Mouse (Mus musculus) hindbrain, embryonic 11.5 days (tissue): ENCODE measurements around the gene 1110065P20Rik. TPM values are rescaled to one million over a fixed set of nuclear protein-coding genes. Genes with fewer than 3 reads are reported as not detected.
A peak's percentile ranks its signal among the peaks of the same experiment; 100 is the strongest.

Source experiments
- ATAC-seq: fragments of 200-750 bp; cut with Nextera tagmentation; 2 replicates; pipeline ENCODE4 v1.8.0; 2017; ENCODE audit warnings: mild to moderate bottlenecking, moderate TSS enrichment, moderate library complexity; ENCODE audit not compliant: low FRiP score
- DNase-seq: peaks from one replicate; pipeline ENCODE4 v3.0.0-alpha.2; 2015; ENCODE audit warnings: low spot score
- H3K27ac ChIP-seq: fragments of 300-500 bp; sonication (generic); 2 replicates; pipeline ENCODE4 v1.5.1; 2014; ENCODE audit warnings: mild to moderate bottlenecking, low read depth, low read length
- H3K27me3 ChIP-seq: fragments of 300-500 bp; sonication (generic); 2 replicates; pipeline ENCODE4 v1.6.1; 2014; ENCODE audit warnings: mild to moderate bottlenecking, low read length, moderate library complexity, mixed read lengths; ENCODE audit not compliant: control insufficient read depth, insufficient read depth
- H3K36me3 ChIP-seq: fragments of 300-500 bp; sonication (generic); 2 replicates; pipeline ENCODE4 v1.6.1; 2014; ENCODE audit warnings: mild to moderate bottlenecking, low read length, moderate library complexity, mixed read lengths; ENCODE audit not compliant: control insufficient read depth, insufficient read depth
- H3K4me1 ChIP-seq: fragments of 300-500 bp; sonication (generic); replicated peaks from 2 replicates; pipeline ENCODE4 v1.6.1; 2014; ENCODE audit warnings: low read length, mixed read lengths; ENCODE audit not compliant: control insufficient read depth, insufficient read depth
- H3K4me2 ChIP-seq: fragments of 300-500 bp; sonication (generic); replicated peaks from 2 replicates; pipeline ENCODE4 v1.6.1; 2014; ENCODE audit warnings: mild to moderate bottlenecking, low read depth, low read length
- H3K4me3 ChIP-seq: fragments of 300-500 bp; sonication (generic); 2 replicates; pipeline ENCODE4 v1.5.1; 2014; ENCODE audit warnings: low read depth, low read length
- H3K9ac ChIP-seq: fragments of 300-500 bp; sonication (generic); 2 replicates; pipeline ENCODE4 v1.6.1; 2014; ENCODE audit warnings: low read depth, low read length
- H3K9me3 ChIP-seq: fragments of 300-500 bp; sonication (generic); 2 replicates; pipeline ENCODE4 v1.6.1; 2016; ENCODE audit warnings: low read length; ENCODE audit not compliant: control insufficient read depth
- WGBS: fragments of 180-500 bp; shearing (Covaris S2); extraction: QIAGEN DNeasy Blood & Tissue Kit; methylation state at CpG from one replicate; pipeline ENCODE4 v1.1.7; 2014; 5-methylcytosine and 5-hydroxymethylcytosine counted together
- polyA plus RNA-seq: library from polyadenylated mRNA; unstranded; fragments of >200 nt; fragmentation: Nextera tagmentation; extraction: Ambion mirVana; gene quantifications from 2 replicates; pipeline ENCODE4 v1.2.1, GENCODE M21; 2014

Gene 1110065P20Rik
- polyA plus RNA-seq, 1 experiment from 2014 or later, result 55.9 TPM

GRCm38 (mm10) chr4:124850261-124850913, 609 bp downstream of the 1110065P20Rik start, which contains the start of gene Yrdc:
Yrdc (plus strand) TSS chr4:124850679.
- no peaks in the 10 kb centered on the region for H3K36me3 ChIP-seq
- under 1% methylated on average over 73 of the region's 90 CpGs for WGBS
- ATAC-seq (peak; percentile 95), DNase-seq (peak; percentile 98)
- H3K27me3 ChIP-seq, result no peaks in the 10 kb centered on the region
- H3K4me2 ChIP-seq, result peak within 1 kb of the TSS; percentile 92
- H3K27ac ChIP-seq, result peak within 1 kb of the TSS; percentile 94
- H3K9me3 ChIP-seq, result no peaks in the 10 kb centered on the region
- H3K4me1 ChIP-seq, result peaks cover 9% of the 10 kb centered on the region
- H3K9ac ChIP-seq, result peak within 1 kb of the TSS; percentile 88
- peak within 1 kb of the TSS; percentile 99 for H3K4me3 ChIP-seq

DNA sequence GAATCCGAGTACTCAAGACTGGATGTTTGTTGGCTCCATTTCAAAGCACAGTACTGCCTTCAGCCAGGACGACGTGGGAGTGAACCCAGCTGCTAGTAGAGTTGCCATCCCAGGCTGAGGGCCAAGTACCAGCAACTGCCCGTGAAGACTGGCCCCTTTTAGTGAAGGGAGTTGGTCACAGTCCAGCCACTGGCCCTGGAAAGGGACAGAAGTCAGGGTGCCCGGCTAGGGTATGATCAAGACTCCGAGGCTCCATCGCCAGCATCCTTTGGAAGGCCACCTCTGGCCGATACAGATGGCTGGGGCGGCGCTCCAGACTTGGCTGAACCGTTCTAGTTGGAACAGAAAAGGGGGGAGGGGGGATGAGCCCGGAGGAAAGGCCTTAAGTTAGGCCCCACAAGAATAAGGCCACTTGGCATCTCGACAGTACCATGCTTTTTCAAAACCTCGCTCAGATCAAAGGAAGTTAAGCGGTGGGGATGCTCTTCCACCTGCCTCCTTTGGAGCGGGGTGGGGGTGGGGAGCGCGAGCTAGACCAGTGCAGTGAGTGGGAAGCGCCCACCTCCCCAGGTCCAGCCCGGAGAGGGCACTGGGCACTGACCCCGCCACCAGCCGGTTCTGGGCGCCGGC, 1.2 kb downstream of the 1110065P20Rik start:
- Histone ChIP-seq H3K9ac (peak overlapping the region; percentile 88), H3K27ac (peak overlapping the region; percentile 94), H3K27me3 (no peaks in the 10 kb centered on the region), H3K4me1 (peaks cover 9% of the 10 kb centered on the region), H3K4me2 (peak overlapping the region; percentile 92), H3K36me3 (no peaks in the 10 kb centered on the region), H3K9me3 (no peaks in the 10 kb centered on the region), H3K4me3 (peak overlapping the region; percentile 99)
- WGBS, result 2% methylated on average over 24 of the region's 24 CpGs
- ATAC-seq (peak; percentile 63), DNase-seq (peak; percentile 60)

- no peak overlapping the region for H3K27ac ChIP-seq
- 11% methylated on average over 8 of the region's 8 CpGs for WGBS
- 0 out of 2 replicates have a peak, but pooled peaks cover 2% of the 10 kb centered on the region for H3K36me3 ChIP-seq
- no peaks in the 10 kb centered on the region for H3K9me3 ChIP-seq
- peak; percentile 92 for DNase-seq
- H3K4me2 ChIP-seq, result no peak overlapping the region
- no peaks in the 10 kb centered on the region for H3K27me3 ChIP-seq
- peaks cover 9% of the 10 kb centered on the region for H3K4me1 ChIP-seq
- no peak for ATAC-seq
- H3K4me3 ChIP-seq, result no peak overlapping the region
- no peak overlapping the region for H3K9ac ChIP-seq
Measured at GRCm38 (mm10) chr4:124847573-124847972, 3.4 kb downstream of the 1110065P20Rik start.

DNA sequence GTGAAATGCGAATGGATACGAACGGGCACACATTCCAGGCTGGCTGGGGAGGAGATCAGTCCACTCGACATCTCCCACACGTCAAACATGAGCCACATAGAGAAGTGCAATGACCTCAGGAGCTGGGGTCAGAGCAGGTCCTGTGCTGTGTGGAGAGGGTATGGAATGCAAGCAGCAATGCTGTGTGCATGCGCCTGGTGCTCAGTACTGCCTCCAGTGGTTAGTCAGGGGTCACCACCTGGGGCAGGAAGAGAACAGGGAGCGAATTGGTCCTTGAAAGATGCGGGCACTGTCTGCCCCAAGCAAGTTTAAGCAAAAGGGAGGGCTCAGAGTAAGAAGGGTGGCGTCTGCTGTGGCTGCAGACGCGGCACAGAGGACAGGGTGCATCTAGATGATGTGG, 7.5 kb downstream of the 1110065P20Rik start:
- 0 out of 2 replicates have a peak, but pooled peaks have one; percentile 33 for ATAC-seq
- no peaks in the 10 kb centered on the region for H3K27me3 ChIP-seq
- no peak overlapping the region for H3K27ac ChIP-seq
- 50% methylated on average over 11 of the region's 11 CpGs for WGBS
- H3K36me3 ChIP-seq, result 0 out of 2 replicates have a peak, but pooled peaks cover 2% of the 10 kb centered on the region
- DNase-seq, result peak; percentile 56
- no peak overlapping the region for H3K4me2 ChIP-seq
- no peaks in the 10 kb centered on the region for H3K9me3 ChIP-seq
- H3K4me3 ChIP-seq, result no peak overlapping the region
- H3K4me1 ChIP-seq, result 0 out of 2 replicates have a peak, but pooled peaks cover 3% of the 10 kb centered on the region
- no peak overlapping the region for H3K9ac ChIP-seq

DNA sequence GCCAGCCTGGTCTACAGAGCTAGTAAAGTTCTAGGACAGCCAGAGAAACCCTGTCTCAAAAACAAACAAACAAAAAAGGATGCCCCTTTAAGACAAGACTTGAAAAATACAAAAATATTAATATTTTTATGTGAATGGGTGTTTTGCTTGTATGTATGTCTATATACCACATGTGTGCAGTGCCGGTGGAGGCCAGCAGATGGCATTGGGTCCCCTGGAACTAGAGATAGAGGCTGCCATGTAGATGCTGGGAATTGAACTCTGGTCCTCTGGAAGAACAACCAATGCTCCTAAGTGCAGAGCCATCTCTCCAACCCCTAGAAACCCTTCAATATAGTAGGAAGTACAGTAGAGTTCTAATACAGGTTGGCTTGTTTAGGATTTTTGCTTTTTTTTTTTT, 10.0 kb downstream of the 1110065P20Rik start:
- no peak for ATAC-seq
- no peak overlapping the region for H3K4me3 ChIP-seq
- H3K9me3 ChIP-seq, result no peaks in the 10 kb centered on the region
- H3K27ac ChIP-seq, result no peak overlapping the region
- no peak for DNase-seq
- H3K4me1 ChIP-seq, result no peaks in the 10 kb centered on the region
- no peak overlapping the region for H3K4me2 ChIP-seq
- no peak overlapping the region for H3K9ac ChIP-seq
- H3K27me3 ChIP-seq, result no peaks in the 10 kb centered on the region
- H3K36me3 ChIP-seq, result 0 out of 2 replicates have a peak, but pooled peaks cover 2% of the 10 kb centered on the region
- WGBS, result 100% methylated on average over 1 of the region's 1 CpGs

DNA sequence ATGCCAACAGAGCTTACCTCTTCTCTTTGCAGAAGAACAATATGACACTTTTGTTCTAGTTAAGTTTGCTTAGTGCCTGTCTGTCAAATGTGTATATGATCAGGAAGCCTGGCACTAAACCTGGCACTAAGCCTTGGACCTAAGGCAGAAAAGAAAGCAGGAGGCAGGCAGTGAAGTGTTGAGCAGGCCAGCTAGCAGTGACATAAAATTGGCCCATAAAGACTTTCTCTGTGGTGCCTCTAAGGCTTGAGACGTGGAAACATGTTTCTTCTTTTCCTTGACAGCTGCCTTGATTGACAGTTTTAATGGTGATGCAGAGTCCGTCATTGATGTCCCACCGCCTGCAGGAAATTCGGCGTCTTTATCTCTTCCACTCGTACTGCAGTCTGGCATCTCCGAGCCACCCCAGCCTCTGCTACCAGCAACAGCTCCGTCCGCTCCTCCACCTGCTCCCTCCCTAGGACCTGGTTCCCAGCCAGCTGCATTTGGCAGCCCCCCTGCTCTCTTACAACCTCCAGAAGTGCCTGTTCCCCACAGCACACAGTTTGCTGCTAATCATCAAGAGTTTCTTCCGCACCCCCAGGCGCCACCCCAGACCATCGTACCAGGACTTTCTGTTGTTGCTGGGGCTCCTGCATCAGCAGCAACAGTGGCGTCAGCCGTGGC, 12.8 kb downstream of the 1110065P20Rik start:
- Histone ChIP-seq H3K4me2 (no peak overlapping the region), H3K9me3 (no peaks in the 10 kb centered on the region), H3K27ac (no peak overlapping the region), H3K9ac (no peak overlapping the region), H3K4me3 (no peak overlapping the region), H3K4me1 (no peaks in the 10 kb centered on the region), H3K27me3 (no peaks in the 10 kb centered on the region), H3K36me3 (0 out of 2 replicates have a peak, but pooled peaks cover under 1% of the 10 kb centered on the region)
- 94% methylated on average over 14 of the region's 14 CpGs for WGBS
- DNase-seq (no peak), ATAC-seq (no peak)

GRCm38 (mm10) chr4:124832796-124833195, 18.2 kb downstream of the 1110065P20Rik start:
- 95% methylated on average over 10 of the region's 10 CpGs for WGBS
- Histone ChIP-seq H3K4me3 (no peak overlapping the region), H3K27ac (no peak overlapping the region), H3K9me3 (no peaks in the 10 kb centered on the region), H3K27me3 (no peaks in the 10 kb centered on the region), H3K4me1 (no peaks in the 10 kb centered on the region), H3K9ac (no peak overlapping the region), H3K4me2 (no peak overlapping the region), H3K36me3 (no peaks in the 10 kb centered on the region)
- DNase-seq (no peak), ATAC-seq (no peak)

DNA sequence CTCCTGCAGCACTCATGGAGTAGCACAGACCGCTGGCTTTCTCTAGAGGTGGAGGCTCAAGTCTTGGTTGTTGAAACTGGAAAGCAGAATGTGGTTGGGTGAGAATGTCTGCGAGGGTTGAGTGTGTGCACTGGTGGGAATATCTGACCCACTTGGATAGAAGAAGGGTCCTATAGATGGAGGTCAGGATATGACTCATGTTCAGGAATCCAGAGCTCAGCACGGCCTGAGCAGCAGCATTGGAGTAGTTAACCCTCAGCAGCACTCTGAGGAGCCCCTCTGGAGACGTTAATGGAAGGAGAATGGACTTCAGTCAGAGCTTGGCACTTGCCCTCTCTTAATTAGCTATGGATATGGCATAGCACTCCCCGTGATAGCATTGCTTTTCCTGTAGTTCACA, 21.3 kb downstream of the 1110065P20Rik start:
- Histone ChIP-seq H3K27ac (no peak overlapping the region), H3K36me3 (0 out of 2 replicates have a peak, but pooled peaks cover 2% of the 10 kb centered on the region), H3K4me1 (no peaks in the 10 kb centered on the region), H3K9ac (no peak overlapping the region), H3K4me3 (no peak overlapping the region), H3K27me3 (no peaks in the 10 kb centered on the region), H3K9me3 (no peaks in the 10 kb centered on the region), H3K4me2 (no peak overlapping the region)
- WGBS, result 86% methylated on average over 5 of the region's 5 CpGs
- DNase-seq (no peak), ATAC-seq (no peak)
